In genomic region chr7:144678241-144679030, GRCm38 (mm10) we compare ENCODE assay signal across 8 mouse cellular contexts.
DNase-seq lines count a peak whose midpoint lies in the region; ATAC-seq and TF ChIP-seq lines count a peak whose summit lies in the region.

No protein-coding gene starts in this region.

- WGBS in forebrain, embryonic 16.5 days: 9% methylated on average over 68 of the region's 68 CpGs
- WGBS in kidney, postnatal 0 days: 3% methylated on average over 68 of the region's 68 CpGs

- no peak for TF ChIP-seq CTCF in E14TG2a.4 (conservative IDR thresholded peaks at IDR 0.05; ENCODE audit: low read length)
- no peak for TF ChIP-seq CTCF in kidney, postnatal 0 days (IDR thresholded peaks at IDR 0.05; ENCODE audit: low read depth)

- peaks cover 18% of the 10 kb centered on the region for H3K4me1 ChIP-seq in E14TG2a.4 (replicated peaks; ENCODE audit: low read depth, low read length)
- peaks cover 7% of the 10 kb centered on the region for H3K4me1 ChIP-seq in forebrain, embryonic 16.5 days (replicated peaks; ENCODE audit: control insufficient read depth, insufficient read depth, low read length)
- H3K4me1 ChIP-seq in kidney, postnatal 0 days (replicated peaks; ENCODE audit: insufficient read depth, low read length): peaks cover 4% of the 10 kb centered on the region

- H3K9ac ChIP-seq in forebrain, embryonic 16.5 days (replicated peaks; ENCODE audit: low read depth, low read length): peak overlapping the region; percentile 53
- H3K9ac ChIP-seq in kidney, postnatal 0 days (ENCODE audit: low read depth, low read length): peak overlapping the region; percentile 63

- no peaks in the 10 kb centered on the region for H3K36me3 ChIP-seq in E14TG2a.4 (ENCODE audit: insufficient read depth, low read length)
- no peaks in the 10 kb centered on the region for H3K36me3 ChIP-seq in forebrain, embryonic 16.5 days (ENCODE audit: control insufficient read depth, insufficient read depth)
- no peaks in the 10 kb centered on the region for H3K36me3 ChIP-seq in kidney, postnatal 0 days (ENCODE audit: insufficient read depth, low read length)

- peak overlapping the region; percentile 70 for H3K4me3 ChIP-seq in E14TG2a.4 (replicated peaks; ENCODE audit: low read length)
- H3K4me3 ChIP-seq in forebrain, embryonic 16.5 days (replicated peaks; ENCODE audit: low read length): peak overlapping the region; percentile 40
- H3K4me3 ChIP-seq in kidney, postnatal 0 days (replicated peaks; ENCODE audit: low read depth, low read length): peak overlapping the region; percentile 42

- no peaks in the 10 kb centered on the region for H3K9me3 ChIP-seq in E14TG2a.4 (ENCODE audit: low read length)
- no peaks in the 10 kb centered on the region for H3K9me3 ChIP-seq in forebrain, embryonic 16.5 days (ENCODE audit: control insufficient read depth, low read length)
- no peaks in the 10 kb centered on the region for H3K9me3 ChIP-seq in kidney, postnatal 0 days (replicated peaks; ENCODE audit: low read length)

- H3K4me2 ChIP-seq in forebrain, embryonic 16.5 days (ENCODE audit: low read length): peak overlapping the region; percentile 69
- peak overlapping the region; percentile 81 for H3K4me2 ChIP-seq in kidney, postnatal 0 days (ENCODE audit: low read length)

- ATAC-seq in forebrain, embryonic 16.5 days: peak; percentile 31; the same call in 1 of the 2 replicates
- 0 out of 2 replicates have a peak, but pooled peaks have one; percentile 8 for ATAC-seq in kidney, postnatal 0 days (replicated peaks; ENCODE audit: low FRiP score, low read depth)
- 0 out of 2 replicates have a peak, but pooled peaks have one; percentile 26 for ATAC-seq in megakaryocyte progenitor cell, adult 5-6 weeks (replicated peaks; ENCODE audit: poor library complexity)

- DNase-seq in embryo, embryonic 10 days (ENCODE audit: low spot score): peak; percentile 14
- no peak for DNase-seq in embryo, embryonic 9.5 days (ENCODE audit: extremely low spot score)
- DNase-seq in kidney, postnatal 0 days (ENCODE audit: low spot score): peak; percentile 34
- no peak for DNase-seq in spleen, postnatal 4 days (ENCODE audit: low spot score in 2 of 2)
- no peak for DNase-seq in layer of hippocampus, adult 18-20 months (ENCODE audit: low spot score in 2 of 2)

- H3K27ac ChIP-seq in forebrain, embryonic 16.5 days (ENCODE audit: low read length): no peak overlapping the region
- H3K27ac ChIP-seq in kidney, postnatal 0 days: no peak overlapping the region

- peaks cover 54% of the 10 kb centered on the region for H3K27me3 ChIP-seq in E14TG2a.4 (ENCODE audit: insufficient read depth, low read length)
- H3K27me3 ChIP-seq in forebrain, embryonic 16.5 days (replicated peaks; ENCODE audit: control insufficient read depth, insufficient read depth, low read length): peaks cover 10% of the 10 kb centered on the region; the same call in 1 of the 2 replicates
- no peaks in the 10 kb centered on the region for H3K27me3 ChIP-seq in kidney, postnatal 0 days (ENCODE audit: insufficient read depth, low read length)

Comparison
In these comparisons a context has a peak if more than half of its experiments do, and no peak if none do; other contexts are left out.
1. DNase-seq: peak in embryo, embryonic 10 days (single experiment) and kidney, postnatal 0 days (single experiment); none in embryo, embryonic 9.5 days (single experiment), spleen, postnatal 4 days (0 of 2) and layer of hippocampus, adult 18-20 months (0 of 2).
2. Peak in every context shown above with its lines, with median percentiles within 50 percentile points of each other: H3K4me3 ChIP-seq and ATAC-seq.